Mouse (Mus musculus): ENCODE measurements around the gene Ppard.

- TF ChIP-seq CTCF (conservative IDR thresholded peaks at IDR 0.05; ENCODE audit: insufficient read depth, insufficient read length, low read depth, low read length) (no peak), POLR2A (IDR thresholded peaks at IDR 0.05; ENCODE audit: low read depth, low read length) (no peak)
Observed at GRCm38 (mm10) chr17:28253216-28253615, 20.7 kb downstream of the Ppard start.

All from kidney, adult 2 months (tissue).